Mouse (Mus musculus) left cerebral cortex, postnatal 25 days (tissue): Measurements from ENCODE around the gene Tprgl. TPM values are rescaled to one million over a fixed set of nuclear protein-coding genes. Genes with fewer than 3 reads are reported as not detected.

ENCODE experiments used
- DNase-seq, 2 experiments: peaks; one replicate each; pipeline ENCODE4 v3.0.0; 2022; ENCODE audit warnings: low spot score in 2 of 2, mixed read lengths in 1 of 2
- intact Hi-C: fragments of 180-260 bp; cut with DNase I; formaldehyde crosslinking; loops from one replicate; pipeline ENCODE4 v1.15.1; 2025
- total RNA-seq, 2 experiments: library from RNA; stranded (reverse); gene quantifications; 2 replicates each; pipeline ENCODE4 v1.2.3; 2021

Tprgl gene
- total RNA-seq, 2 experiments from 2014 or later: 151 to 153 TPM

- intact Hi-C loops: no loop called here
These were observed 33.2 kb downstream of the Tprgl start for GRCm38 (mm10) chr4:154127273-154127672.

GRCm38 (mm10) chr4:154125202-154125601 lies 35.3 kb downstream of the Tprgl start:
- no peak for DNase-seq
- intact Hi-C loops: no loop called here

More at GRCm38 (mm10) chr4:154127273-154127672, 33.2 kb downstream of the Tprgl start:
- DNase-seq: no peak

- intact Hi-C loops: no loop called here
- no peak for DNase-seq
These were observed 36.9 kb downstream of the Tprgl start for GRCm38 (mm10) chr4:154123553-154123952.

GRCm38 (mm10) chr4:154122374-154122773 lies 38.1 kb downstream of the Tprgl start:
- intact Hi-C loops: no loop called here

GRCm38 (mm10) chr4:154121800-154122199 lies 38.7 kb downstream of the Tprgl start:
- intact Hi-C loops: no loop called here

More at GRCm38 (mm10) chr4:154122374-154122773, 38.1 kb downstream of the Tprgl start:
- DNase-seq: no peak

GRCm38 (mm10) chr4:154119208-154119607 lies 41.3 kb downstream of the Tprgl start:
- intact Hi-C loops: no loop called here
- DNase-seq: no peak

More at GRCm38 (mm10) chr4:154121800-154122199, 38.7 kb downstream of the Tprgl start:
- DNase-seq: no peak

GRCm38 (mm10) chr4:154118782-154119181 lies 41.7 kb downstream of the Tprgl start:
- intact Hi-C loops: no loop called here

GRCm38 (mm10) chr4:154116421-154116820 lies 44.0 kb downstream of the Tprgl start:
- no peak for DNase-seq
- intact Hi-C loops: no loop called here

More at GRCm38 (mm10) chr4:154118782-154119181, 41.7 kb downstream of the Tprgl start:
- no peak for DNase-seq

GRCm38 (mm10) chr4:154109850-154110243 lies 50.6 kb downstream of the Tprgl start:
- intact Hi-C loops: loop anchor here (5.0 kb wide), 1 partner anchor 83 kb away; the partner anchor contains the start of gene Smim1
- DNase-seq: no peak

- intact Hi-C loops: loop anchor here (5.0 kb wide), 1 partner anchor 82 kb away; the partner anchor contains the start of gene Smim1
These were observed 51.1 kb downstream of the Tprgl start for GRCm38 (mm10) chr4:154109216-154109849.

More at GRCm38 (mm10) chr4:154109216-154109849, 51.1 kb downstream of the Tprgl start:
- DNase-seq: peak; percentile 17 to 74

Other genes starting within 250 kb of the Tprgl start
- 10 to 100 TPM; 25.9 to 29.3 TPM for gene A430005L14Rik, start 203.4 kb downstream of the Tprgl start, total RNA-seq
- gene Dffb, start 185.5 kb downstream of the Tprgl start, total RNA-seq: 10 to 100 TPM in 1 of 2 experiments, 1 to 10 TPM in 1; 9.3 to 12.8 TPM
- 10 to 100 TPM; 32.3 to 32.6 TPM for gene Cep104, start 185.5 kb downstream of the Tprgl start, total RNA-seq
- gene Lrrc47, start 148.9 kb downstream of the Tprgl start, total RNA-seq: 10 to 100 TPM; 53.6 to 63.3 TPM
- 1 to 10 TPM; 9.4 to 9.8 TPM for gene Smim1, start 134.4 kb downstream of the Tprgl start, total RNA-seq
- gene Ccdc27, start 118.0 kb downstream of the Tprgl start, total RNA-seq: not detected
- gene Trp73, start 20.5 kb downstream of the Tprgl start, total RNA-seq: under 1 TPM; 0.30 to 0.50 TPM
- 10 to 100 TPM; 30.7 to 34.8 TPM for gene Wrap73, start 18.3 kb downstream of the Tprgl start, total RNA-seq
- 1 to 10 TPM; 3.6 to 5.8 TPM for gene Megf6, start 10.1 kb upstream of the Tprgl start, total RNA-seq
- under 1 TPM; 0.64 to 0.85 TPM for gene Arhgef16, start 141.0 kb upstream of the Tprgl start, total RNA-seq
- gene B230104I21Rik, start 175.5 kb upstream of the Tprgl start, total RNA-seq: not detected